Mouse (Mus musculus) midbrain, embryonic 15.5 days (tissue): ENCODE data around the gene Gata2. TPM values are rescaled to one million over a fixed set of nuclear protein-coding genes. Genes with fewer than 3 reads are reported as not detected.

ENCODE experiments used
- ATAC-seq: fragments of 200-750 bp; cut with Nextera tagmentation; replicated peaks from 2 replicates; pipeline ENCODE4 v1.8.0; 2017; ENCODE audit warnings: moderate TSS enrichment
- H3K27ac ChIP-seq: fragments of 300-500 bp; sonication (generic); 2 replicates; pipeline ENCODE4 v1.5.1; 2015; ENCODE audit warnings: mild to moderate bottlenecking, inconsistent platforms
- H3K27me3 ChIP-seq: fragments of 300-500 bp; sonication (generic); replicated peaks from 2 replicates; pipeline ENCODE4 v1.6.1; 2015; ENCODE audit warnings: inconsistent platforms
- H3K36me3 ChIP-seq: fragments of 300-500 bp; sonication (generic); replicated peaks from 2 replicates; pipeline ENCODE4 v1.6.1; 2015; ENCODE audit warnings: inconsistent platforms
- H3K4me1 ChIP-seq: fragments of 300-500 bp; sonication (generic); 2 replicates; pipeline ENCODE4 v1.6.1; 2015; ENCODE audit warnings: inconsistent platforms
- H3K4me2 ChIP-seq: fragments of 300-500 bp; sonication (generic); 2 replicates; pipeline ENCODE4 v1.6.1; 2015; ENCODE audit warnings: inconsistent platforms, mild to moderate bottlenecking, moderate library complexity
- H3K4me3 ChIP-seq: fragments of 300-500 bp; sonication (generic); 2 replicates; pipeline ENCODE4 v1.5.1; 2015; ENCODE audit warnings: mild to moderate bottlenecking, inconsistent platforms
- H3K9ac ChIP-seq: fragments of 300-500 bp; sonication (generic); 2 replicates; pipeline ENCODE4 v1.6.1; 2015; ENCODE audit warnings: mild to moderate bottlenecking, inconsistent platforms
- H3K9me3 ChIP-seq: fragments of 300-500 bp; sonication (generic); 2 replicates; pipeline ENCODE4 v1.6.1; 2016; ENCODE audit warnings: inconsistent platforms
- WGBS: fragments of 180-500 bp; shearing (Covaris S2); methylation state at CpG from one replicate; pipeline ENCODE4 v1.1.7; 2015; ENCODE audit warnings: mixed read lengths; 5-methylcytosine and 5-hydroxymethylcytosine counted together
- polyA plus RNA-seq: library from polyadenylated mRNA; unstranded; fragments of >200 nt; fragmentation: Nextera tagmentation; extraction: Ambion mirVana; gene quantifications from 2 replicates; pipeline ENCODE4 v1.2.1, GENCODE M21; 2015

Gata2 gene
- polyA plus RNA-seq, 1 experiment from 2014 or later = 20.7 TPM

DNA sequence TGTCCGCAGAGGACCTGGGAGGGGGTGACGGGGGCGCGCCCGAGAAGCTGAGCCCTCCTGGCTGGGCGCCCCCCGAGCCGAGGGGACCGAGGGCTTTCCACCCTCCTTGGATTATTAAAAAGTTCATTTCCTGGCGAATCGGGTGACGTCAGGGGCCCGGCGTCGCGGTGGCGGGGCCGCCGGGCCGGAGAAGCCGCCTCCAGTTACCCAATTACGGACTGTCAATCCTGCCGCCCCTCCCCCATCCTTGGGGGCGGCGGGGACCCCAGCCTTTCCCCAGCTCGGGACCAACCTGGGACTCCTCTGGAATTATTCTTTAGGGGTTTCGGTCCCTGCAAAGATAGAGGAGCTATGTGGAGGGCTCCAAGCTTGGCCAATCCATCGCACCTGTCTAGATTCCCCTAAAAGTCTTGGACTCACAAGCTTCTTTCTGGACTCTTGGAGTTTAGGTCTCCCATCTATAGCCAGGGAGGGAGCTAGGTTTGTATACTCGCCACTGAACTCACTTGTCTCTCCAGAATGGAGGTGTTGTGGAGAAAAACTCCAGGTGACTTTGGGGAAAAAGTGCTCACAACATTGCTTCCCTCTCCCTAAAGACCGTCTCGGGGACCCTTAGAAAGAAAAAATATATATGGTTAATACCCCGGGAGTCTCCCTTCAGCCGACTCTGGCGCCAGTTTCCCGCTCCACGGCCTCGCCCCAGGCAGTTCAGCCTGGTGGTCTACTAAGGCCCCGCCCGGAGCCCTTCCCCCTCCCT, 3.8 kb downstream of the Gata2 start:
- Histone ChIP-seq H3K9ac (peak overlapping the region; percentile 13; the same call in 1 of the 2 replicates), H3K9me3 (no peaks in the 10 kb centered on the region), H3K4me2 (peak overlapping the region; percentile 55), H3K36me3 (no peaks in the 10 kb centered on the region), H3K4me3 (peak overlapping the region; percentile 34), H3K27ac (no peak overlapping the region), H3K4me1 (peaks cover 50% of the 10 kb centered on the region), H3K27me3 (peaks cover 66% of the 10 kb centered on the region)
- WGBS = 2% methylated on average over 39 of the region's 39 CpGs
- no peak for ATAC-seq

DNA sequence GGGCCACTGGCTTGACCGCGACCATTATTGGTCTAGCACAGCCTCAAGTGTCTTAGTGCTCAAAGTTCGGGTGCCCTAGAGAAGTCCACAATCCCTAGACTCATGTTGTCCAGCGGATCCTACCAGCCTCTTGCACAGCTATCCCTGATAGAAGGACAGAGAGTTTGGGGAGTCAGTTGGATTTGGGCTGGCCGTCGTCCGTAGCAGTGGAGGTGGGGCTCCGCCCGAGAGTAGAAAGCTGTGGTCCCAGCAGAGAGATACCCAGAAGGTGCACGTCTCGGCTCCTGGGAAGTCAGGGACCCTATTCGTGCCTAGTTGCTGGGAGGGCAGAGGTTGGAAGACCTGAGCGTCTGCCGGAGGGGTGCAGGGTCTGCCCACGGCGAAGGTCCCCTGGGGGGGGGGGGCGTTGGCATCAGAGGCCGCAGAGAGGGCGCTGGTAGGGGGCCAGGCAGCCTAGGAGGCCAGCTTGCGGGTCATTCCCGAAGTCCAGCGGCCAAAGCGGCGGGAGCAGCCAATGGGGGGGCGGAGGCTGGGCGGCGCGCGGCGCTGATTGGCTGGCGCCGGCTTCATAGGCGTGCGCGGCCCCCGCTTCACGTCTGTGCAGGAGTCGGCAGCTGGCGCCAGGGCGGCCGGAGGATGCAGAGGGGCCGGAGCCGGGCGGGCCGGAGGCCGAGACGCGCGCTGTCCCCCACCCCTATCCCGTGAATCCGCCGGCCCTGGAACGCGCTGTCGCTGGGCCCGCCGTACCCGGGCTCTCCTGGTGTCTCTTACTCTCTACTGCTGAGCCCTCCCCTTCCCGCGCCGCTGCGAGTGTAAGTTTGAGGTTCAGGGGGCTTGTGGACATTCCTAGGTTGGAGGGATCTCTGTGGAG, 4.6 kb downstream of the Gata2 start:
- Histone ChIP-seq H3K4me2 (peak overlapping the region; percentile 55), H3K27me3 (peaks cover 66% of the 10 kb centered on the region), H3K27ac (no peak overlapping the region), H3K9ac (peak overlapping the region; percentile 6; the same call in 1 of the 2 replicates), H3K36me3 (no peaks in the 10 kb centered on the region), H3K4me1 (peaks cover 53% of the 10 kb centered on the region), H3K4me3 (peak overlapping the region; percentile 39), H3K9me3 (no peaks in the 10 kb centered on the region)
- peak; percentile 52; the same call in 1 of the 2 replicates for ATAC-seq
- WGBS = under 1% methylated on average over 51 of the region's 62 CpGs

- H3K9me3 ChIP-seq = no peaks in the 10 kb centered on the region
- no peaks in the 10 kb centered on the region for H3K36me3 ChIP-seq
- no peak for ATAC-seq
- H3K4me2 ChIP-seq = peak overlapping the region; percentile 55
- H3K27ac ChIP-seq = no peak overlapping the region
- H3K9ac ChIP-seq = no peak overlapping the region
- 1% methylated on average over 39 of the region's 39 CpGs for WGBS
- H3K4me3 ChIP-seq = peak overlapping the region; percentile 39
- peaks cover 49% of the 10 kb centered on the region for H3K4me1 ChIP-seq
- peaks cover 74% of the 10 kb centered on the region for H3K27me3 ChIP-seq
Measured at GRCm38 (mm10) chr6:88199001-88199717, 5.5 kb downstream of the Gata2 start.

DNA sequence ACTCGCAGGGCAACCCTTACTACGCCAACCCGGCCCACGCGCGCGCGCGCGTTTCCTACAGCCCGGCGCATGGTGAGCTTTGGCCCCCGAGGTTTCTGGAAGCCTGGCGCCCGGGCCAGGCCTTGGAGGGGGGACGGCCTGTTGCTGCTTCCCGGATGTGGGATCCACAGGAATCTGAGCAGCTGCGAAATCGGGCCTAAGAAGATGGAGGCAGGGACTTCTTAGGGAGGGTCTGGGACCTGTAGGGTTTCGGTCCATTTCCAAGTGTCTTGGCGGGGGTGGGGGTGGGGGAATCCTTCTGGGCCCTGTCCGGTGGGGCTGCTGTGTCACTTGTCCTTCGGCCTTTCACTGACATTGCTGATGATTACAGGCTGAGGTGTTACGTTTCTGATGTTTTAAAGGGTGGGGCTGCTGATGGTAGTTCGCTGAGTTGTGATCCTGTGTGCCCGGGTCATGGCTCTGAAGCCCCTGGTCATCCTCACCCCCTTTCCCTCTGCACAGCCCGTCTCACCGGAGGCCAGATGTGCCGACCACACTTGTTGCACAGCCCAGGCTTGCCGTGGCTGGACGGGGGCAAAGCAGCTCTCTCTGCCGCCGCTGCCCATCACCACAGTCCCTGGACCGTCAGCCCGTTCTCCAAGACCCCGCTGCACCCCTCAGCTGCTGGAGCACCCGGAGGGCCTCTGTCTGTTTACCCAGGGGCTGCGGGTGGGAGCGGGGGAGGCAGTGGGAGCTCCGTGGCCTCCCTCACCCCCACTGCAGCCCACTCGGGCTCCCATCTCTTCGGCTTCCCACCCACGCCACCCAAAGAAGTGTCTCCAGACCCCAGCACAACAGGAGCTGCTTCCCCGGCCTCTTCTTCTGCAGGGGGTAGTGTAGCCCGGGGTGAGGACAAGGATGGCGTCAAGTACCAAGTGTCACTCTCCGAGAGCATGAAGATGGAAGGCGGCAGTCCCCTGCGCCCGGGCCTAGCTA, 6.3 kb downstream of the Gata2 start:
- Histone ChIP-seq H3K27ac (no peak overlapping the region), H3K9me3 (no peaks in the 10 kb centered on the region), H3K4me3 (peak overlapping the region; percentile 39), H3K27me3 (peaks cover 77% of the 10 kb centered on the region), H3K9ac (no peak overlapping the region), H3K4me2 (peak overlapping the region; percentile 55), H3K4me1 (peaks cover 44% of the 10 kb centered on the region), H3K36me3 (no peaks in the 10 kb centered on the region)
- ATAC-seq = no peak
- 3% methylated on average over 50 of the region's 50 CpGs for WGBS

- WGBS = 13% methylated on average over 20 of the region's 20 CpGs
- H3K4me3 ChIP-seq = no peak overlapping the region; the same call in 1 of the 2 replicates
Measured at GRCm38 (mm10) chr6:88200693-88201609, 7.3 kb downstream of the Gata2 start.

GRCm38 (mm10) chr6:88201926-88202700, 8.4 kb downstream of the Gata2 start:
- WGBS = 12% methylated on average over 15 of the region's 15 CpGs
- H3K4me2 ChIP-seq = no peak overlapping the region

More at GRCm38 (mm10) chr6:88200693-88201609, 7.3 kb downstream of the Gata2 start:
- peaks cover 77% of the 10 kb centered on the region for H3K27me3 ChIP-seq
- H3K36me3 ChIP-seq = no peaks in the 10 kb centered on the region
- no peak overlapping the region for H3K9ac ChIP-seq
- H3K4me1 ChIP-seq = peaks cover 44% of the 10 kb centered on the region
- H3K9me3 ChIP-seq = no peaks in the 10 kb centered on the region
- ATAC-seq = no peak
- peak overlapping the region; percentile 55 for H3K4me2 ChIP-seq
- no peak overlapping the region for H3K27ac ChIP-seq

GRCm38 (mm10) chr6:88202921-88203690, 9.4 kb downstream of the Gata2 start:
- WGBS = 4% methylated on average over 24 of the region's 24 CpGs
- H3K4me1 ChIP-seq = peaks cover 23% of the 10 kb centered on the region
- ATAC-seq = no peak
- H3K27ac ChIP-seq = no peak overlapping the region
- no peaks in the 10 kb centered on the region for H3K36me3 ChIP-seq
- H3K9ac ChIP-seq = no peak overlapping the region
- no peak overlapping the region for H3K4me2 ChIP-seq
- H3K4me3 ChIP-seq = no peak overlapping the region
- no peaks in the 10 kb centered on the region for H3K9me3 ChIP-seq
- H3K27me3 ChIP-seq = peaks cover 76% of the 10 kb centered on the region

More at GRCm38 (mm10) chr6:88201926-88202700, 8.4 kb downstream of the Gata2 start:
- Histone ChIP-seq H3K4me3 (no peak overlapping the region), H3K9me3 (no peaks in the 10 kb centered on the region), H3K27ac (no peak overlapping the region), H3K36me3 (no peaks in the 10 kb centered on the region), H3K4me1 (peaks cover 33% of the 10 kb centered on the region), H3K27me3 (peaks cover 76% of the 10 kb centered on the region), H3K9ac (no peak overlapping the region)
- ATAC-seq = no peak

GRCm38 (mm10) chr6:88203791-88204405, 10.2 kb downstream of the Gata2 start:
- ATAC-seq = no peak
- 10% methylated on average over 10 of the region's 10 CpGs for WGBS
- H3K27ac ChIP-seq = no peak overlapping the region

More at GRCm38 (mm10) chr6:88203791-88204405, 10.2 kb downstream of the Gata2 start:
- H3K4me2 ChIP-seq = no peak overlapping the region
- peaks cover 15% of the 10 kb centered on the region for H3K4me1 ChIP-seq
- H3K27me3 ChIP-seq = peaks cover 73% of the 10 kb centered on the region
- H3K9me3 ChIP-seq = no peaks in the 10 kb centered on the region
- no peak overlapping the region for H3K9ac ChIP-seq
- H3K4me3 ChIP-seq = no peak overlapping the region
- no peaks in the 10 kb centered on the region for H3K36me3 ChIP-seq
